Mouse (Mus musculus) small intestine, adult 2 months (tissue): ENCODE data around the gene Slc22a2. TPM values are rescaled to one million over a fixed set of nuclear protein-coding genes. Genes with fewer than 3 reads are reported as not detected.

Experiments used
- H3K27ac ChIP-seq: fragments of 200-500 bp; 2 replicates; pipeline ENCODE4 v1.5.1; 2012; ENCODE audit warnings: low read depth, low read length, control low read depth, inconsistent platforms; ENCODE audit not compliant: insufficient read depth
- H3K27me3 ChIP-seq: fragments of 200-500 bp; 2 replicates; pipeline ENCODE4 v1.6.1; 2012; ENCODE audit warnings: mild to moderate bottlenecking, moderate library complexity, low read length, inconsistent platforms; ENCODE audit not compliant: control insufficient read depth, insufficient read depth
- H3K36me3 ChIP-seq: fragments of 200-500 bp; 2 replicates; pipeline ENCODE4 v1.6.1; 2012; ENCODE audit warnings: mild to moderate bottlenecking, low read length, control low read depth, inconsistent platforms; ENCODE audit not compliant: control insufficient read depth, insufficient read depth
- H3K4me1 ChIP-seq: fragments of 200-500 bp; 2 replicates; pipeline ENCODE4 v1.6.1; 2012; ENCODE audit warnings: low read length, inconsistent platforms, mixed read lengths; ENCODE audit not compliant: control insufficient read depth, insufficient read depth, insufficient read length
- H3K4me3 ChIP-seq: fragments of 200-500 bp; 2 replicates; pipeline ENCODE4 v1.5.1; 2012; ENCODE audit warnings: low read depth, mild to moderate bottlenecking, control low read depth, inconsistent platforms, low read length, moderate library complexity
- CTCF ChIP-seq: fragments of 200-500 bp; IDR thresholded peaks from 2 replicates; pipeline ENCODE4 v1.5.1; 2012; ENCODE audit warnings: low read depth, mild to moderate bottlenecking, control low read depth, inconsistent platforms, low read length, moderate library complexity, mixed read lengths; ENCODE audit not compliant: insufficient replicate concordance, insufficient read length; ENCODE audit errors: extremely low read depth
- POLR2A ChIP-seq: fragments of 200-500 bp; IDR thresholded peaks from 2 replicates; pipeline ENCODE4 v1.6.1; 2012; ENCODE audit warnings: low read depth, mild to moderate bottlenecking, control low read depth, inconsistent platforms, low read length, moderate library complexity
- WGBS: fragments of 180-500 bp; shearing (Covaris S2); methylation state at CpG from one replicate; pipeline ENCODE4 v1.1.7; 2018; 5-methylcytosine and 5-hydroxymethylcytosine counted together
- polyA plus RNA-seq: library from polyadenylated mRNA; depleted of rRNA; stranded (reverse); fragments of >200 nt; gene quantifications from 2 replicates; pipeline ENCODE4 v1.2.3, GENCODE M21; 2012

The Slc22a2 gene
- polyA plus RNA-seq, 1 experiment = not detected

GRCm38 (mm10) chr17:12655826-12656225 lies 71.9 kb downstream of the Slc22a2 start:
- Histone ChIP-seq H3K27ac (no peak overlapping the region), H3K4me3 (no peak overlapping the region), H3K4me1 (peaks cover 8% of the 10 kb centered on the region; the same call in 1 of the 2 replicates), H3K27me3 (no peaks in the 10 kb centered on the region), H3K36me3 (peaks cover 21% of the 10 kb centered on the region)
- TF ChIP-seq CTCF (no peak), POLR2A (no peak)
- 54% methylated on average over 7 of the region's 7 CpGs for WGBS

GRCm38 (mm10) chr17:12658784-12659183 lies 74.9 kb downstream of the Slc22a2 start:
- H3K27ac ChIP-seq = no peak overlapping the region
- H3K27me3 ChIP-seq = no peaks in the 10 kb centered on the region
- H3K36me3 ChIP-seq = peaks cover 21% of the 10 kb centered on the region
- H3K4me3 ChIP-seq = no peak overlapping the region
- peaks cover 8% of the 10 kb centered on the region; the same call in 1 of the 2 replicates for H3K4me1 ChIP-seq
- WGBS = 55% methylated on average over 7 of the region's 7 CpGs
- TF ChIP-seq POLR2A = no peak
- TF ChIP-seq CTCF = no peak

- Histone ChIP-seq H3K4me1 (peaks cover 8% of the 10 kb centered on the region; the same call in 1 of the 2 replicates), H3K36me3 (peaks cover 23% of the 10 kb centered on the region), H3K27ac (no peak overlapping the region), H3K27me3 (no peaks in the 10 kb centered on the region), H3K4me3 (no peak overlapping the region)
- no peak for TF ChIP-seq CTCF
- no peak for TF ChIP-seq POLR2A
- 37% methylated on average over 10 of the region's 10 CpGs for WGBS
Observed at GRCm38 (mm10) chr17:12659233-12659632, 75.3 kb downstream of the Slc22a2 start.

- H3K4me3 ChIP-seq = no peak overlapping the region
- WGBS = 80% methylated on average over 13 of the region's 13 CpGs
- H3K27me3 ChIP-seq = no peaks in the 10 kb centered on the region
- TF ChIP-seq CTCF (no peak; the same call in 1 of the 2 replicates), POLR2A (no peak)
- peaks cover 28% of the 10 kb centered on the region for H3K36me3 ChIP-seq
- H3K27ac ChIP-seq = no peak overlapping the region
- H3K4me1 ChIP-seq = peaks cover 8% of the 10 kb centered on the region; the same call in 1 of the 2 replicates
Observed at GRCm38 (mm10) chr17:12660572-12661260, 76.8 kb downstream of the Slc22a2 start.

- Histone ChIP-seq H3K4me3 (no peak overlapping the region), H3K27me3 (no peaks in the 10 kb centered on the region), H3K36me3 (peaks cover 16% of the 10 kb centered on the region), H3K27ac (no peak overlapping the region), H3K4me1 (peaks cover 5% of the 10 kb centered on the region; the same call in 1 of the 2 replicates)
- no peak for TF ChIP-seq CTCF
- no peak for TF ChIP-seq POLR2A
- 80% methylated on average over 8 of the region's 8 CpGs for WGBS
Observed at GRCm38 (mm10) chr17:12664156-12664555, 80.2 kb downstream of the Slc22a2 start.

- no peak overlapping the region for H3K27ac ChIP-seq
- peaks cover 35% of the 10 kb centered on the region for H3K4me1 ChIP-seq
- TF ChIP-seq POLR2A (no peak), CTCF (no peak)
- H3K4me3 ChIP-seq = no peak overlapping the region
- WGBS = 57% methylated on average over 7 of the region's 7 CpGs
- no peaks in the 10 kb centered on the region for H3K27me3 ChIP-seq
- peaks cover 11% of the 10 kb centered on the region for H3K36me3 ChIP-seq
Observed at GRCm38 (mm10) chr17:12668478-12669362, 84.8 kb downstream of the Slc22a2 start.

GRCm38 (mm10) chr17:12669363-12669679 lies 85.4 kb downstream of the Slc22a2 start:
- Histone ChIP-seq H3K27ac (peak overlapping the region; percentile 52), H3K4me1 (peaks cover 35% of the 10 kb centered on the region), H3K4me3 (no peak overlapping the region), H3K27me3 (no peaks in the 10 kb centered on the region), H3K36me3 (peaks cover 8% of the 10 kb centered on the region)
- TF ChIP-seq CTCF (no peak), POLR2A (no peak)
